Mouse (Mus musculus) C2C12 (cell line): ENCODE data around the gene Gtpbp8. TPM values are rescaled to one million over a fixed set of nuclear protein-coding genes. Genes with fewer than 3 reads are reported as not detected.
A peak's percentile ranks its signal among the peaks of the same experiment; 100 is the strongest.

Experiments
- H3K27me3 ChIP-seq: one replicate; pipeline ENCODE4 v1.6.1; 2011; ENCODE audit not compliant: control insufficient read depth, insufficient read depth, insufficient read length
- H3K36me3 ChIP-seq: one replicate; pipeline ENCODE4 v1.6.1; 2011; ENCODE audit not compliant: control insufficient read depth, insufficient read depth
- H3K4me3 ChIP-seq: one replicate; pipeline ENCODE4 v1.5.1; 2011; ENCODE audit warnings: mild to moderate bottlenecking, control low read depth; ENCODE audit not compliant: poor library complexity, insufficient read depth, severe bottlenecking
- H3K79me2 ChIP-seq: one replicate; pipeline ENCODE4 v1.6.1; 2011; ENCODE audit not compliant: control insufficient read depth, insufficient read depth
- H3K79me3 ChIP-seq: one replicate; pipeline ENCODE4 v1.6.1; 2011; ENCODE audit warnings: low read depth, control low read depth
- H3ac ChIP-seq: one replicate; pipeline ENCODE3; 2011; ENCODE audit warnings: low read depth; ENCODE audit not compliant: control insufficient read depth, insufficient read length
- CEBPB ChIP-seq: IDR thresholded peaks from one replicate; pipeline ENCODE4 v1.6.1; 2011; ENCODE audit warnings: low read depth, mild to moderate bottlenecking, control low read depth, moderate library complexity
- CTCF ChIP-seq: IDR thresholded peaks from one replicate; pipeline ENCODE4 v1.5.1; 2011; ENCODE audit not compliant: control insufficient read depth, insufficient read depth, insufficient read length
- FOSL1 ChIP-seq: IDR thresholded peaks from one replicate; pipeline ENCODE4 v1.8.0; 2011; ENCODE audit warnings: mild to moderate bottlenecking, low read length; ENCODE audit not compliant: poor library complexity, insufficient read depth, severe bottlenecking
- MAX ChIP-seq: IDR thresholded peaks from one replicate; pipeline ENCODE4 v1.6.1; 2011; ENCODE audit warnings: mild to moderate bottlenecking, control low read depth
- MYOD1 ChIP-seq: IDR thresholded peaks from one replicate; pipeline ENCODE4 v1.6.1; 2011; ENCODE audit warnings: low read depth; ENCODE audit not compliant: control insufficient read depth, insufficient read length
- MYOG ChIP-seq: IDR thresholded peaks from one replicate; pipeline ENCODE4 v1.6.1; 2011; ENCODE audit not compliant: control insufficient read depth, insufficient read length; ENCODE audit errors: extremely low read depth
- USF1 ChIP-seq: IDR thresholded peaks from one replicate; pipeline ENCODE4 v1.6.1; 2011; ENCODE audit warnings: low read depth, mild to moderate bottlenecking, control low read depth, moderate library complexity
- polyA plus RNA-seq: library from polyadenylated mRNA; unstranded; fragments of >200 nt; fragmentation: generic; extraction: Trizol; gene quantifications from one replicate; pipeline ENCODE4 v1.2.1, GENCODE M21; 2012; ENCODE audit warnings: missing spikeins

Gtpbp8 gene
- polyA plus RNA-seq, 1 experiment, result 6.8 TPM

DNA sequence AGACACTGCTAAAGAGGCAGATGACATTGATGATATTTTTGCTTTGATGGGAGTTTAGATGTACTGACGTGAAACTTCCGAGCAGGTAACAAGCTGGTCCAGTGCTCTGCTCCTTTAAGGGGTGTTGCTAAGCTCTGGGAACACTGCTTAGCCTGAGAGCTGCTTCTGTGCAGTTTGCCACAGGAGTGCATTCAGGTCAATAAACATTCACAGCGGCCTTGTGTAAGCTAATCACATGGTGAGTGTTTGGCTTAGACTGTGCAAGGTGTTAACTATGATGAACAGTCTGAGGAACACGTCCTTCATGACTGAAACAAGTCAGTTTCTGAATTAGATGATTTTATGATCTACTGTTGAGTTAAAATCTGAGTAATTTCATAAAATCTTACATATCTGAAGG, 10.0 kb downstream of the Gtpbp8 start:
- H3K36me3 ChIP-seq, result peaks cover 93% of the 10 kb centered on the region
- TF ChIP-seq MAX (no peak), CTCF (no peak), MYOD1 (no peak), MYOG (no peak), CEBPB (no peak), FOSL1 (no peak), USF1 (no peak)
- H3K4me3 ChIP-seq, result no peak overlapping the region
- no peaks in the 10 kb centered on the region for H3K79me2 ChIP-seq
- H3K27me3 ChIP-seq, result no peaks in the 10 kb centered on the region
- H3K79me3 ChIP-seq, result no peaks in the 10 kb centered on the region
- no peak overlapping the region for H3ac ChIP-seq

DNA sequence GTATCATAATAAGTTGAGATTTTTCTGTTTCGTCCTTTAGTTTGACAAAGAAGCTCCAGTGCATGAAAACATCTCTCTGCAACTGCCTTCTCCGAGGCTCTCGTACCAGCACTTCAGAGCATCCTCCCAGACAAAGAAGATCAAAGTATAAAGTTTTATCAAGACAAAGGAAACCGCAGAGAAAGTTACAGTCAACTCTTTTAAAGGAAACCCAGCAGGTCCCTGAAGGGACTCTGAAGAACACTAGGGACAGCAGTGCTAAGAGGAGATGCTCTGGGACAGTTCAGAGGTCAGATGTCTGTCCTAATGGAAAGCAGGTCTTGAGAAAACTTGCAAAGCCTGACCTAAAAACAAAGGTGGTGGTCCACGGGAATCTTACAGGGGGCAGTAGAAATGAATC, 10.5 kb downstream of the Gtpbp8 start:
- no peaks in the 10 kb centered on the region for H3K27me3 ChIP-seq
- no peaks in the 10 kb centered on the region for H3K79me3 ChIP-seq
- no peaks in the 10 kb centered on the region for H3K79me2 ChIP-seq
- H3K36me3 ChIP-seq, result peaks cover 97% of the 10 kb centered on the region
- TF ChIP-seq CEBPB, result no peak
- no peak for TF ChIP-seq FOSL1
- no peak for TF ChIP-seq MYOG
- TF ChIP-seq MAX, result no peak
- no peak for TF ChIP-seq USF1
- TF ChIP-seq MYOD1, result no peak
- no peak for TF ChIP-seq CTCF
- H3ac ChIP-seq, result no peak overlapping the region
- H3K4me3 ChIP-seq, result no peak overlapping the region

DNA sequence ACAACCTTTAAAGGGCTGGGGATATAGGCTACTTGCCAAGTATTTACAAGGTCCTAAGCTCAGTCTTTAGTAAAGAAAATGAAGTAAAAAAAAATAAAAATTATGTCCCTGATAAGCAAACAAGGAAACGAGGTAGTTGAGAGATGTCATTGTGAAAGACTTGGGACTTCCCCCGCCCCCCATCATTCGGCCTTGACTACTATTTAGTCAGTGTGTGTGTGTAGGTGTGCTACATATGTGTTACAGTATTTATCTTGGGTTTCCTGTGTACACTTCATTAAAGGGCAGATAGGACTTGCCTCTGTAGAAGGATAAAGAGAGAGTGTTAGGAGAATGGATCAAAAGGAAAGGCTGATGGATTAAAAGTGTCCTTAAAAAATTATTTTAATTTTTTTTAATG, 12.1 kb downstream of the Gtpbp8 start:
- TF ChIP-seq MYOD1, result no peak
- TF ChIP-seq USF1, result no peak
- Histone ChIP-seq H3K27me3 (no peaks in the 10 kb centered on the region), H3ac (no peak overlapping the region), H3K36me3 (peaks cover 97% of the 10 kb centered on the region), H3K79me3 (peaks cover 5% of the 10 kb centered on the region), H3K79me2 (peaks cover 6% of the 10 kb centered on the region), H3K4me3 (no peak overlapping the region)

DNA sequence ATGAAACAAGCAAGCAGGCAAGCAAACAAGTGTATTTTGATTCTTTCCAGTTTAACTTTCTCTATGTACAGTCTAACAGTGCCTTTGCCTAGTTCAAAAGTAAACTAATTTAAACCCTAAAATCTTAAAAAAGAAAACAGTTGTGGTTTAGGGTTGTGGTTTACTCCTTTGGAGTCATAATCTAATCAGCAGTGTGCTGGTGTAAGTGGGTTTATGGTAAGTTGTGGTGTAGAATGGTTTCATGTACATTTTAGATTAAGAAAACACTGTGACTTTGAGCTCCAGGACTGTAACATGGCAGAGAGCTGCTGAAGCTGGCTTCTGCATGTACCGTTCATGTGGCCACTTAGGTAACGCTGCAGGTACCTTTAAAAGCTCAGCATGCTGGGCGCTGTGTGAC, 18.6 kb downstream of the Gtpbp8 start:
- TF ChIP-seq MYOG, result no peak
- no peak for TF ChIP-seq USF1
- no peak for TF ChIP-seq CEBPB
- TF ChIP-seq MYOD1, result no peak
- no peak for TF ChIP-seq FOSL1
- no peak for TF ChIP-seq MAX
- TF ChIP-seq CTCF, result no peak
- Histone ChIP-seq H3K79me3 (peaks cover 54% of the 10 kb centered on the region), H3ac (no peak overlapping the region), H3K4me3 (no peak overlapping the region), H3K27me3 (no peaks in the 10 kb centered on the region), H3K36me3 (peaks cover 56% of the 10 kb centered on the region), H3K79me2 (peaks cover 66% of the 10 kb centered on the region)

DNA sequence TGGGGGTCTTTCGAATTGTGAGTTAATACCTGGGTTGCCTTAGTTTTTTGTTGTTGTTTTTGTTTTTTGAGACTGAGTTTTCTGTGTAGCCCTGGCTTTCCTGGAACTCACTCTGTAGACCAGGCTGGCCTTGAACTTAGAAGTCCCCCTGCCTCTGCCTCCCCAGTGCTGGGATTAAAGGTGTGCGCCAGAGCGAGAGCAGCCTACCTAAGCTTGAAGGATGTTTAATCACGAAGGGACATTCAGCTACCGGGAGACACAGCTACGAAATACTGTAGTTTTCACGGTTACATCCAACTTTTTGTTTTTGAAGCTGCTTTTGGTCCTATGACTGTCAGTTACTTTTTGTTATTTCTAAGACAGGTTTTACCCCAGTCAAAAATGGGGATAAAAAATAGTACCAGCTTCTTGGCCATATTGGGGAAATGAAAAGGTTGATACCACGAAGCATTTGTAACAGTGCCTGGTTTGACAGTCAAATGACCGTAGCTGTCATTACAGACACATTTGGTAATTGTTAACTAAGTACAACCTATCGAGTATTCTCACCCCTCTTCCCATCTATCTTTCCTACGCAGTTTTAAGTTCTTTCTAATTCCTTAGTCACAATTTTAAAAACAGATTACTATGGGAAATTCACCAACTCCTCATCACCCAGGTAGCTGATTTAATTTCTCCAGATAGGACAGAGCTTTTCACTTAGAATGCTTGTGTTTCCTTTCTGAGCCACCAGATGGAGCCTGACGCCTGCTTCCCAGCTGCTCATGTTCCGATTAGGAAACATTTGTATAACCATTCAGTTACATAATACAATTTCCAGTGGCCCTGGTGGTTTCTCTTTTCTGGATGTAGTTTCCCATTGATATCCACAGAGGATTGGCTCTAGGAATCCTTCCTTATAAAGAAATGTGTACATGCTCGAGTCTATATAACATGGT, 20.6 kb downstream of the Gtpbp8 start:
- Histone ChIP-seq H3K79me2 (peaks cover 67% of the 10 kb centered on the region), H3K4me3 (peak overlapping the region; percentile 65), H3K36me3 (peaks cover 38% of the 10 kb centered on the region), H3ac (peak overlapping the region; percentile 21), H3K27me3 (no peaks in the 10 kb centered on the region), H3K79me3 (peaks cover 54% of the 10 kb centered on the region)
- TF ChIP-seq CEBPB (peak; percentile 45), USF1 (no peak)

DNA sequence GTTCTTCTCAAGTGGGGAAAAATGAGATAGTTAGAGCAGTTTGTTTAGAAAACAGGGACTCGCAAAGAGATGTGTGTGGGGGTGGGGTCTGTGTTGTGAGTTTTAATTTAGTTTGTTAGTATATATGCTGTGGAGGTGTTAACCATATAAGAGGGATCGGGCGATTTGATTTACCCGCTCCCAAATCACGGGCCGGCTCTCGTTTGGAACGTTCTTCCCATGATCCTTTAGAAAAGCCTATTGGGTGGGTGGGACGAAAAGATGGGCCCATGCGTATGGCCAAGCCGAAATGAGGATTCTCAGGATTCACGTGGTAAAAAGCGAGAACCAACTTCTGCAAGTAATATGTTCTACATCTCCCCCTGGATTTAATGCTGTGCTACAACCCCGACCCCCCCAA, 21.3 kb downstream of the Gtpbp8 start:
- peaks cover 54% of the 10 kb centered on the region for H3K79me3 ChIP-seq
- peak overlapping the region; percentile 65 for H3K4me3 ChIP-seq
- TF ChIP-seq MAX (no peak), CEBPB (no peak), MYOG (no peak), CTCF (no peak), MYOD1 (no peak), USF1 (no peak)
- peaks cover 67% of the 10 kb centered on the region for H3K79me2 ChIP-seq
- H3K36me3 ChIP-seq, result peaks cover 31% of the 10 kb centered on the region
- peak overlapping the region; percentile 98 for H3ac ChIP-seq
- no peaks in the 10 kb centered on the region for H3K27me3 ChIP-seq
